Comparison of ENCODE assay signal across 9 mouse cellular contexts in genomic region chr19:45741431-45742217, GRCm38 (mm10). TPM values are rescaled to one million over a fixed set of nuclear protein-coding genes. Genes with fewer than 3 reads are reported as not detected.
DNase-seq lines count a peak whose midpoint lies in the region; ATAC-seq lines count a peak whose summit lies in the region.
"Had no signal": no experiment of that assay in that cellular context is flagged by ENCODE, and none has a peak within 500 bp of the region (broad histone marks: within the 10 kb centered on the region; RNA-seq: fewer than 3 reads in every experiment).

No protein-coding gene starts in this region.

- peaks cover 47% of the 10 kb centered on the region for H3K4me1 ChIP-seq in liver, embryonic 12.5 days
- peaks cover 34% of the 10 kb centered on the region for H3K4me1 ChIP-seq in intestine, embryonic 16.5 days (ENCODE audit: control insufficient read depth, insufficient read depth, low read length)
- peaks cover 45% of the 10 kb centered on the region for H3K4me1 ChIP-seq in neural tube, embryonic 13.5 days (replicated peaks)

- H3K9ac ChIP-seq in liver, embryonic 12.5 days = no peak overlapping the region
- no peak overlapping the region for H3K9ac ChIP-seq in intestine, embryonic 16.5 days (ENCODE audit: low read depth, low read length)
- H3K9ac ChIP-seq in neural tube, embryonic 13.5 days = no peak overlapping the region

- H3K36me3 ChIP-seq in liver, embryonic 12.5 days = no peaks in the 10 kb centered on the region
- no peaks in the 10 kb centered on the region for H3K36me3 ChIP-seq in intestine, embryonic 16.5 days (ENCODE audit: control insufficient read depth, insufficient read depth, low read length)
- H3K36me3 ChIP-seq in neural tube, embryonic 13.5 days = no peaks in the 10 kb centered on the region

- WGBS in liver, embryonic 12.5 days (ENCODE audit: insufficient replicate concordance) = 4% methylated on average over 45 of the region's 45 CpGs
- WGBS in intestine, embryonic 16.5 days = 4% methylated on average over 45 of the region's 45 CpGs
- 2% methylated on average over 45 of the region's 45 CpGs for WGBS in neural tube, embryonic 13.5 days

- H3K9me3 ChIP-seq in liver, embryonic 12.5 days (replicated peaks) = no peaks in the 10 kb centered on the region
- no peaks in the 10 kb centered on the region for H3K9me3 ChIP-seq in intestine, embryonic 16.5 days (ENCODE audit: control insufficient read depth, low read length)
- no peaks in the 10 kb centered on the region for H3K9me3 ChIP-seq in neural tube, embryonic 13.5 days

- no peak for ATAC-seq in CD4-positive, CD25-positive, alpha-beta regulatory T cell, adult 4 months
- no peak for ATAC-seq in liver, embryonic 12.5 days
- no peak for ATAC-seq in intestine, embryonic 16.5 days
- ATAC-seq in neural tube, embryonic 13.5 days (ENCODE audit: low read depth) = no peak

- H3K27ac ChIP-seq in liver, embryonic 12.5 days = no peak overlapping the region
- H3K27ac ChIP-seq in intestine, embryonic 16.5 days (ENCODE audit: low read length) = no peak overlapping the region
- H3K27ac ChIP-seq in neural tube, embryonic 13.5 days (replicated peaks) = no peak overlapping the region

- peak; percentile 24 for DNase-seq in CD4-positive, CD25-positive, alpha-beta regulatory T cell, adult 2 months (ENCODE audit: low read depth, low spot score)
- DNase-seq in liver = no peak
- no peak for DNase-seq in ovary, postnatal 36 days (ENCODE audit: low spot score)
- no peak for DNase-seq in retina, embryonic 14.5 days (ENCODE audit: low spot score)
- DNase-seq: cerebellum, adult 8-10 months had no signal

- 0 out of 2 replicates have a peak overlapping the region, but pooled peaks have one; percentile 68 for H3K4me2 ChIP-seq in liver, embryonic 12.5 days
- H3K4me2 ChIP-seq in intestine, embryonic 16.5 days (ENCODE audit: low read depth, low read length) = no peak overlapping the region
- H3K4me2 ChIP-seq in neural tube, embryonic 13.5 days = peak overlapping the region; percentile 64

- H3K4me3 ChIP-seq in liver, embryonic 12.5 days = no peak overlapping the region
- H3K4me3 ChIP-seq in intestine, embryonic 16.5 days (ENCODE audit: low read length) = peak overlapping the region; percentile 0; the same call in 1 of the 2 replicates
- 0 out of 2 replicates have a peak overlapping the region, but pooled peaks have one; percentile 37 for H3K4me3 ChIP-seq in neural tube, embryonic 13.5 days

- peaks cover 100% of the 10 kb centered on the region for H3K27me3 ChIP-seq in liver, embryonic 12.5 days (replicated peaks)
- peaks cover 89% of the 10 kb centered on the region for H3K27me3 ChIP-seq in intestine, embryonic 16.5 days (replicated peaks; ENCODE audit: control insufficient read depth, insufficient read depth, low read length)
- peaks cover 100% of the 10 kb centered on the region for H3K27me3 ChIP-seq in neural tube, embryonic 13.5 days

RNA-seq across cellular contexts. Expression of gene Fgf8, which starts 1.1 kb away (rescaled TPM):
- polyA plus RNA-seq in CD4-positive, CD25-positive, alpha-beta regulatory T cell, adult 4 months (2017; shearing (Covaris generic)) = not detected
- not detected in 2 replicates for polyA plus RNA-seq in liver, embryonic 12.5 days (2016; fragmentation: Nextera tagmentation; extraction: Ambion mirVana)
- polyA plus RNA-seq in intestine, embryonic 16.5 days (2015; fragmentation: Nextera tagmentation; extraction: Ambion mirVana) = 0.16 and 0.28 TPM in 2 replicates
- polyA plus RNA-seq in neural tube, embryonic 13.5 days (2015; fragmentation: Nextera tagmentation; extraction: Ambion mirVana) = not detected in 2 replicates

RNA-seq across cellular contexts. Expression of gene Npm3, which starts 7.8 kb away (rescaled TPM):
- polyA plus RNA-seq in CD4-positive, CD25-positive, alpha-beta regulatory T cell, adult 4 months (2017; shearing (Covaris generic)) = 10 to 100 TPM; 11.9 to 37.1 TPM
- 13.7 and 14.8 TPM in 2 replicates for polyA plus RNA-seq in liver, embryonic 12.5 days (2016; fragmentation: Nextera tagmentation; extraction: Ambion mirVana)
- polyA plus RNA-seq in intestine, embryonic 16.5 days (2015; fragmentation: Nextera tagmentation; extraction: Ambion mirVana) = 13.1 and 13.5 TPM in 2 replicates
- polyA plus RNA-seq in neural tube, embryonic 13.5 days (2015; fragmentation: Nextera tagmentation; extraction: Ambion mirVana) = 6.4 and 6.7 TPM in 2 replicates

RNA-seq across cellular contexts. Expression of gene Mgea5, which starts 42.0 kb away (rescaled TPM):
- 100 to 1,000 TPM; 191 to 247 TPM for polyA plus RNA-seq in CD4-positive, CD25-positive, alpha-beta regulatory T cell, adult 4 months (2017; shearing (Covaris generic))
- 34.8 and 37.9 TPM in 2 replicates for polyA plus RNA-seq in liver, embryonic 12.5 days (2016; fragmentation: Nextera tagmentation; extraction: Ambion mirVana)
- 24.5 and 25.0 TPM in 2 replicates for polyA plus RNA-seq in intestine, embryonic 16.5 days (2015; fragmentation: Nextera tagmentation; extraction: Ambion mirVana)
- polyA plus RNA-seq in neural tube, embryonic 13.5 days (2015; fragmentation: Nextera tagmentation; extraction: Ambion mirVana) = 79.4 and 81.4 TPM in 2 replicates
